Mouse (Mus musculus) embryonic fibroblast, embryonic 13.5 days (primary cell): ENCODE results near the gene Abcc6. TPM values are rescaled to one million over a fixed set of nuclear protein-coding genes. Genes with fewer than 3 reads are reported as not detected.
"Not testable (repeated sequence)": the region's sequence is repeated elsewhere in the genome, so short reads cannot be mapped to it uniquely, and the experiment has no call there.

Source experiments
- H3K27ac ChIP-seq: 2 replicates; pipeline ENCODE4 v1.5.1; 2012; ENCODE audit warnings: low read length, control low read depth, inconsistent platforms; ENCODE audit not compliant: insufficient read depth
- H3K4me1 ChIP-seq: 2 replicates; pipeline ENCODE4 v1.6.1; 2011; ENCODE audit warnings: low read length; ENCODE audit not compliant: control insufficient read depth, insufficient read depth
- H3K4me3 ChIP-seq: 2 replicates; pipeline ENCODE4 v1.5.1; 2011; ENCODE audit warnings: mild to moderate bottlenecking, control low read depth, low read length; ENCODE audit not compliant: insufficient read depth
- CTCF ChIP-seq: IDR thresholded peaks from 2 replicates; pipeline ENCODE4 v1.5.1; 2011; ENCODE audit warnings: mild to moderate bottlenecking, control low read depth, low read length, moderate library complexity, borderline replicate concordance; ENCODE audit not compliant: insufficient read depth
- POLR2A ChIP-seq: IDR thresholded peaks from 2 replicates; pipeline ENCODE4 v1.6.1; 2011; ENCODE audit warnings: low read depth, mild to moderate bottlenecking, control low read depth, low read length, moderate library complexity
- polyA plus RNA-seq: library from polyadenylated mRNA; stranded (reverse); fragments of >200 nt; gene quantifications from 2 replicates; pipeline ENCODE4 v1.2.4, GENCODE M21; 2011; ENCODE audit warnings: low read depth; ENCODE audit not compliant: missing spikeins, insufficient read length

Gene Abcc6
- polyA plus RNA-seq, 1 experiment, result 0.14 TPM

GRCm38 (mm10) chr7:45941986-45942385 lies 88.1 kb downstream of the Abcc6 start:
- Histone ChIP-seq H3K4me1 (no peaks in the 10 kb centered on the region), H3K27ac (no peak overlapping the region), H3K4me3 (no peak overlapping the region)
- TF ChIP-seq CTCF (no peak), POLR2A (no peak)

DNA sequence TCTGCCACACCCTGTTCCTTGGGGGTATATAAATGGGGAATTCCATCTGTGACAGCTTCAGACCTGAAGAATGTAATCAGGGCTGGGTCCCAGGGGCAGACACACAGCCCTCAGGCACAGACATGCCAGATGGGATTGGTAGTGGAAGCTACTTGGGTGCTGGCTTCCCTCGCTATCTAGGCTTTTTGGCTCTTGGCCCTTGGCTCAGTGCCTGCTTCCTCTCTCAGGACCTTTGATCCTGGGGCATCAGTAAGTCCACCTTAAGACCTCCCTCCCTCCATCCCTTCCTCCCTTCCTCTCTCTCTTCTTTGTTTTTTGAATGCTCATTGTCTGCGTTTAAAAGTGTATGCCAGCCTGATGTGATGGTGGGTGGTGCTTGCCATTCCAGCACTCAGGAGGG lies 90.3 kb downstream of the Abcc6 start:
- no peak overlapping the region for H3K27ac ChIP-seq
- TF ChIP-seq POLR2A, result no peak
- H3K4me3 ChIP-seq, result no peak overlapping the region
- no peaks in the 10 kb centered on the region for H3K4me1 ChIP-seq

DNA sequence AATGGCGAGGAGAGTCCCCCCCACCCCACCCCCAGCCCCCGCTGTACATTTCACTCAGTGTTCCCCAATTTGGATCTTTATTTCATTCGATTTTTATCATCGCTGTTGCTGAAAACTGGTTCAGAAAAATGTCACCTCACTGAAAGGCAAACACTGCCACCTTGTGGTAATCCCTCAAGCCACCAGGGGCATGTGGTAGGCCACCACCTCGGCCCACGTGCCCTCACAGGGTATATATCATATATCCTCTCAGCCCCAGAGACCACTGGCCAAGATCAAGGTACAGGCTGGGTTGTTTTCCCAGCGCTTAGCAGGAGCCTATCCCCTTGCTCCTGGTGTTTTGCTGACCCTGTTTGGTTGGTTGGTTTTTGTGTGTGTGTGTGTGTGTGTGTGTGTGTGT lies 95.0 kb downstream of the Abcc6 start:
- no peak for TF ChIP-seq POLR2A
- TF ChIP-seq CTCF, result peak; percentile 83; the same call in 1 of the 2 replicates
- Histone ChIP-seq H3K4me3 (no peak overlapping the region), H3K4me1 (no peaks in the 10 kb centered on the region), H3K27ac (no peak overlapping the region)

GRCm38 (mm10) chr7:45933766-45934165 lies 96.3 kb downstream of the Abcc6 start:
- H3K4me1 ChIP-seq, H3K4me3 ChIP-seq, H3K27ac ChIP-seq: not testable (repeated sequence)

DNA sequence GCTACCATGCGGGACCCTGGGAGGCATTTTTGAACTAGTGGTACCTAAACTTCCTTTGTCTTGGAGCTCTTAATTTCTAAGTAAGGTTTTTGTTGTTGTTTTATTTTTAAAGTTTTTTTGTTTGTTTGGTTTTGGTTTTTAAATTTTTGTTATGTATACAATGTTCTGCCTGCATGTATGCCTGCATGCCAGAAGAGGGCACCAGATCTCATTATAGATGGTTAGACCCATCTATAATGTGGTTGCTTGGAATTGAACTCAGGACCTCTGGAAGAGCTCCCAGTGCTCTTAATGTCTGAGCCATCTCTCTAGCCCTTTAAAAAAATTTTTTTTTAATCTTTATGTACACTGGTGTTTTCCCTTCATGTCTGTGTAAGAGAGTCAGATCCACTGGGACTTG lies 100.4 kb downstream of the Abcc6 start:
- TF ChIP-seq CTCF (no peak), POLR2A (no peak)
- no peak overlapping the region for H3K4me3 ChIP-seq
- H3K27ac ChIP-seq, result no peak overlapping the region
- no peaks in the 10 kb centered on the region for H3K4me1 ChIP-seq

GRCm38 (mm10) chr7:45928626-45929295 lies 101.3 kb downstream of the Abcc6 start:
- Histone ChIP-seq H3K4me3 (no peak overlapping the region), H3K4me1 (no peaks in the 10 kb centered on the region), H3K27ac (no peak overlapping the region)
- no peak for TF ChIP-seq CTCF
- TF ChIP-seq POLR2A, result no peak

- TF ChIP-seq CTCF, result no peak
- Histone ChIP-seq H3K4me3 (no peak overlapping the region), H3K4me1 (peaks cover 4% of the 10 kb centered on the region; the same call in 1 of the 2 replicates)
These were observed 105.7 kb downstream of the Abcc6 start for GRCm38 (mm10) chr7:45924429-45924816.

DNA sequence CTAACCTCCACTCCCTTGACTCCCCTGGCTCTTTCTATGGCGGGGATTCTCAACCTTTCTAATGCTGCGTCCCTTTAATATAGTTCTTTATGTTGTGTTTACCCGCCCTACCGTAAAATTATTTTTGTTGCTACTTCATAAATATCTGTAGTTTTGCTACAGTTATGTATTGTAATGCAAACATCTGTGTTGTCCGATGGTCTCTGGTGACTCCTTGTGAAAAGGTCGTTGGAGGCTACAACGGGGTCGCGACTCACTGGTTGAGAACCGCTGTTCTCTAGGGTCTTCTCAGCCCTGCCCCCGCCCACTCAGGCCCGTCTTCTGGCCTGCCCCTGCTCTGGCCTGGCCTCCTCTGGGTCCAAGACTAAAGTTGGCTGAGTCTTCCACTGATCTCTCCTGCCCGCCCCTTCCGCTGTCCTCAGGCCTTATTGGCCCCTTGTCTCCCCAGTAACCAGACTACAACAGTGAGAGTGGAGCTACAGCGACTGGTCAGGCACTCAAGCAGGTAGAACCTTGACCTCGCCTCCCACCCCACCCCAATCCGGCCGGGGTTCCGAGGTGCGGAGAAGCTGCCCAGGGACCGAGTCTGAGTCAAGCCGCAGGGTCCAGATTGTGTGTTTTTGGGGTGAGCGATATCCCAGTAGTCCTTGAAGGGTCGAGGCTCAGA lies 106.2 kb downstream of the Abcc6 start, which contains the start of gene Ccdc114:
Gene Ccdc114 (plus strand): TSS at position 311 of the 667 bp plus-strand sequence.
- peaks cover 4% of the 10 kb centered on the region; the same call in 1 of the 2 replicates for H3K4me1 ChIP-seq

More at GRCm38 (mm10) chr7:45924429-45924816, 105.7 kb downstream of the Abcc6 start:
- H3K27ac ChIP-seq, result no peak overlapping the region

GRCm38 (mm10) chr7:45922928-45923761 lies 107.0 kb downstream of the Abcc6 start:
- Histone ChIP-seq H3K27ac (peak overlapping the region; percentile 97), H3K4me3 (peak overlapping the region; percentile 7; the same call in 1 of the 2 replicates), H3K4me1 (peaks cover 4% of the 10 kb centered on the region; the same call in 1 of the 2 replicates)
- peak; percentile 85 for TF ChIP-seq POLR2A
- no peak for TF ChIP-seq CTCF

More for the DNA sequence above, 106.2 kb downstream of the Abcc6 start, which contains the start of gene Ccdc114:
- Histone ChIP-seq H3K4me3 (peak within 1 kb of the TSS; percentile 7; the same call in 1 of the 2 replicates), H3K27ac (peak within 1 kb of the TSS; percentile 97)
- TF ChIP-seq CTCF (no peak), POLR2A (peak; percentile 20; the same call in 1 of the 2 replicates)
